Mouse (Mus musculus): ENCODE results near the gene Rnf150. TPM values are rescaled to one million over a fixed set of nuclear protein-coding genes. Genes with fewer than 3 reads are reported as not detected.
"Not testable (repeated sequence)": the region's sequence is repeated elsewhere in the genome, so short reads cannot be mapped to it uniquely, and the experiment has no call there.

Rnf150 gene
- total RNA-seq, 2 experiments from 2014 or later, result 48.5 to 48.8 TPM

GRCm38 (mm10) chr8:83066076-83066475 is 202.9 kb downstream of the Rnf150 start:
- Histone ChIP-seq H3K4me3 (no peak overlapping the region), H3K27ac (no peak overlapping the region)
- TF ChIP-seq CTCF (IDR thresholded peaks at IDR 0.05), result no peak
- intact Hi-C loops (cut with DNase I), result no loop called here
- no peak for DNase-seq (ENCODE audit: extremely low spot score in 1 of 2, low spot score in 2 of 2)

GRCm38 (mm10) chr8:83066846-83067245 is 203.7 kb downstream of the Rnf150 start:
- no peak overlapping the region for H3K4me3 ChIP-seq
- TF ChIP-seq CTCF (IDR thresholded peaks at IDR 0.05), result no peak
- no peak overlapping the region for H3K27ac ChIP-seq
- DNase-seq (ENCODE audit: extremely low spot score in 1 of 2, low spot score in 2 of 2), result no peak
- intact Hi-C loops (cut with DNase I), result no loop called here

GRCm38 (mm10) chr8:83067906-83068305 is 204.8 kb downstream of the Rnf150 start:
- no peak overlapping the region for H3K27ac ChIP-seq
- no peak for DNase-seq (ENCODE audit: extremely low spot score in 1 of 2, low spot score in 2 of 2)
- no peak for TF ChIP-seq CTCF (IDR thresholded peaks at IDR 0.05)
- H3K4me3 ChIP-seq, result no peak overlapping the region
- intact Hi-C loops (cut with DNase I), result no loop called here

GRCm38 (mm10) chr8:83074248-83074647 is 211.1 kb downstream of the Rnf150 start:
- intact Hi-C loops (cut with DNase I), result no loop called here
- Histone ChIP-seq H3K27ac (no peak overlapping the region), H3K4me3 (no peak overlapping the region)
- no peak for DNase-seq (ENCODE audit: extremely low spot score in 1 of 2, low spot score in 2 of 2)
- TF ChIP-seq CTCF (IDR thresholded peaks at IDR 0.05), result no peak

GRCm38 (mm10) chr8:83076621-83077020 is 213.5 kb downstream of the Rnf150 start:
- no peak for TF ChIP-seq CTCF (IDR thresholded peaks at IDR 0.05)
- H3K4me3 ChIP-seq, result no peak overlapping the region
- no peak overlapping the region for H3K27ac ChIP-seq
- intact Hi-C loops (cut with DNase I), result no loop called here
- DNase-seq (ENCODE audit: extremely low spot score in 1 of 2, low spot score in 2 of 2), result no peak

GRCm38 (mm10) chr8:83077329-83077728 is 214.2 kb downstream of the Rnf150 start:
- intact Hi-C loops (cut with DNase I), result no loop called here
- Histone ChIP-seq H3K27ac (no peak overlapping the region), H3K4me3 (no peak overlapping the region)
- TF ChIP-seq CTCF (IDR thresholded peaks at IDR 0.05), result no peak
- DNase-seq (ENCODE audit: extremely low spot score in 1 of 2, low spot score in 2 of 2), result no peak

GRCm38 (mm10) chr8:83078701-83079533 is 215.8 kb downstream of the Rnf150 start:
- TF ChIP-seq CTCF (IDR thresholded peaks at IDR 0.05), result no peak
- Histone ChIP-seq H3K4me3 (no peak overlapping the region), H3K27ac (no peak overlapping the region)
- DNase-seq (ENCODE audit: extremely low spot score in 1 of 2, low spot score in 2 of 2), result no peak
- intact Hi-C loops (cut with DNase I), result no loop called here

- H3K4me3 ChIP-seq, result no peak overlapping the region
- no peak for DNase-seq (ENCODE audit: extremely low spot score in 1 of 2, low spot score in 2 of 2)
- intact Hi-C loops (cut with DNase I), result no loop called here
- no peak for TF ChIP-seq CTCF (IDR thresholded peaks at IDR 0.05)
- no peak overlapping the region for H3K27ac ChIP-seq
Observed at GRCm38 (mm10) chr8:83079534-83079844, 216.3 kb downstream of the Rnf150 start.

GRCm38 (mm10) chr8:83081266-83081665 is 218.1 kb downstream of the Rnf150 start:
- Histone ChIP-seq H3K27ac (no peak overlapping the region), H3K4me3 (no peak overlapping the region)
- intact Hi-C loops (cut with DNase I), result no loop called here
- no peak for TF ChIP-seq CTCF (IDR thresholded peaks at IDR 0.05)
- DNase-seq (ENCODE audit: extremely low spot score in 1 of 2, low spot score in 2 of 2), result no peak

- intact Hi-C loops (cut with DNase I); DNase-seq (ENCODE audit: extremely low spot score in 1 of 2, low spot score in 2 of 2); H3K4me3 ChIP-seq: not testable (repeated sequence)
Observed at GRCm38 (mm10) chr8:83081806-83082205, 218.7 kb downstream of the Rnf150 start.

GRCm38 (mm10) chr8:83082251-83082650 is 219.1 kb downstream of the Rnf150 start:
- no peak for TF ChIP-seq CTCF (IDR thresholded peaks at IDR 0.05)
- H3K4me3 ChIP-seq, result no peak overlapping the region
- intact Hi-C loops (cut with DNase I), result no loop called here
- no peak for DNase-seq (ENCODE audit: extremely low spot score in 1 of 2, low spot score in 2 of 2)
- H3K27ac ChIP-seq, result no peak overlapping the region

More at GRCm38 (mm10) chr8:83081806-83082205, 218.7 kb downstream of the Rnf150 start:
- not testable (repeated sequence) for H3K27ac ChIP-seq

GRCm38 (mm10) chr8:83083452-83083851 is 220.3 kb downstream of the Rnf150 start:
- intact Hi-C loops (cut with DNase I), result no loop called here
- H3K27ac ChIP-seq, result no peak overlapping the region
- DNase-seq (ENCODE audit: extremely low spot score in 1 of 2, low spot score in 2 of 2), result no peak
- H3K4me3 ChIP-seq, result no peak overlapping the region
- no peak for TF ChIP-seq CTCF (IDR thresholded peaks at IDR 0.05)

GRCm38 (mm10) chr8:83085581-83085980 is 222.4 kb downstream of the Rnf150 start:
- no peak for DNase-seq (ENCODE audit: extremely low spot score in 1 of 2, low spot score in 2 of 2)
- no peak for TF ChIP-seq CTCF (IDR thresholded peaks at IDR 0.05)
- intact Hi-C loops (cut with DNase I), result loop anchor here (5.0 kb wide), 1 partner anchor 118 kb away; no protein-coding TSS in a partner anchor
- H3K4me3 ChIP-seq, result no peak overlapping the region
- no peak overlapping the region for H3K27ac ChIP-seq

All from left cerebral cortex, adult 2 months (tissue).